Mouse (Mus musculus): ENCODE results near the gene Ndufv1.
"Not testable (repeated sequence)": the region's sequence is repeated elsewhere in the genome, so short reads cannot be mapped to it uniquely, and the experiment has no call there.

Gene Ndufv1

GRCm38 (mm10) chr19:4012432-4013022 lies at the start of gene Ndufv1:
Gene Ndufv1, minus strand, starts transcription at chr19:4012806.
- DNase-seq (ENCODE audit: low spot score) = peak; percentile 99

GRCm38 (mm10) chr19:4060899-4061465 lies 48.4 kb upstream of the Ndufv1 start:
- DNase-seq (ENCODE audit: low spot score) = no peak

- DNase-seq (ENCODE audit: low spot score) = not testable (repeated sequence)
These were observed 47.7 kb upstream of the Ndufv1 start for GRCm38 (mm10) chr19:4060044-4060898.

- DNase-seq (ENCODE audit: low spot score) = no peak
These were observed 46.6 kb upstream of the Ndufv1 start, which contains the start of gene Gstp3 for GRCm38 (mm10) chr19:4059069-4059740. Gene Gstp3, minus strand, starts transcription at chr19:4059569.

GRCm38 (mm10) chr19:4058581-4058980 lies 46.0 kb upstream of the Ndufv1 start:
- no peak for DNase-seq (ENCODE audit: low spot score)

- DNase-seq (ENCODE audit: low spot score) = no peak
These were observed 45.4 kb upstream of the Ndufv1 start for GRCm38 (mm10) chr19:4057962-4058361.

- no peak for DNase-seq (ENCODE audit: low spot score)
These were observed 44.8 kb upstream of the Ndufv1 start for GRCm38 (mm10) chr19:4057389-4057788.

- no peak for DNase-seq (ENCODE audit: low spot score)
These were observed 44.1 kb upstream of the Ndufv1 start for GRCm38 (mm10) chr19:4056727-4057126.

GRCm38 (mm10) chr19:4055947-4056693 lies 43.5 kb upstream of the Ndufv1 start:
- no peak for DNase-seq (ENCODE audit: low spot score)

- DNase-seq (ENCODE audit: low spot score) = no peak
These were observed 42.8 kb upstream of the Ndufv1 start for GRCm38 (mm10) chr19:4055216-4055946.

GRCm38 (mm10) chr19:4054613-4055012 lies 42.0 kb upstream of the Ndufv1 start:
- DNase-seq (ENCODE audit: low spot score) = no peak

GRCm38 (mm10) chr19:4052516-4053030 lies 40.0 kb upstream of the Ndufv1 start:
- DNase-seq (ENCODE audit: low spot score) = no peak

- peak; percentile 83 for DNase-seq (ENCODE audit: low spot score)
These were observed 39.3 kb upstream of the Ndufv1 start for GRCm38 (mm10) chr19:4051741-4052515.

GRCm38 (mm10) chr19:4051016-4051415 lies 38.4 kb upstream of the Ndufv1 start:
- no peak for DNase-seq (ENCODE audit: low spot score)

GRCm38 (mm10) chr19:4049069-4049468 lies 36.5 kb upstream of the Ndufv1 start:
- not testable (repeated sequence) for DNase-seq (ENCODE audit: low spot score)

- peak; percentile 91 for DNase-seq (ENCODE audit: low spot score)
These were observed 35.3 kb upstream of the Ndufv1 start for GRCm38 (mm10) chr19:4047859-4048258.

GRCm38 (mm10) chr19:4046866-4047254 lies 34.3 kb upstream of the Ndufv1 start:
- DNase-seq (ENCODE audit: low spot score) = no peak

- DNase-seq (ENCODE audit: low spot score) = peak; percentile 60
These were observed 33.6 kb upstream of the Ndufv1 start, which contains the start of gene Gstp2 for GRCm38 (mm10) chr19:4045966-4046865. Gene Gstp2, minus strand, starts transcription at chr19:4046023.

GRCm38 (mm10) chr19:4044109-4044508 lies 31.5 kb upstream of the Ndufv1 start:
- not testable (repeated sequence) for DNase-seq (ENCODE audit: low spot score)
